Mouse (Mus musculus) right cerebral cortex, postnatal 14 days (tissue): ENCODE results near the gene Chd6.
"Not testable (repeated sequence)": the region's sequence is repeated elsewhere in the genome, so short reads cannot be mapped to it uniquely, and the experiment has no call there.

ENCODE experiments used
- DNase-seq: peaks from one replicate; pipeline ENCODE4 v3.0.0; 2022

Chd6 gene

GRCm38 (mm10) chr2:160981791-160982190 lies 127.1 kb downstream of the Chd6 start:
- DNase-seq = no peak

GRCm38 (mm10) chr2:160978651-160979050 lies 130.2 kb downstream of the Chd6 start:
- DNase-seq = no peak

DNA sequence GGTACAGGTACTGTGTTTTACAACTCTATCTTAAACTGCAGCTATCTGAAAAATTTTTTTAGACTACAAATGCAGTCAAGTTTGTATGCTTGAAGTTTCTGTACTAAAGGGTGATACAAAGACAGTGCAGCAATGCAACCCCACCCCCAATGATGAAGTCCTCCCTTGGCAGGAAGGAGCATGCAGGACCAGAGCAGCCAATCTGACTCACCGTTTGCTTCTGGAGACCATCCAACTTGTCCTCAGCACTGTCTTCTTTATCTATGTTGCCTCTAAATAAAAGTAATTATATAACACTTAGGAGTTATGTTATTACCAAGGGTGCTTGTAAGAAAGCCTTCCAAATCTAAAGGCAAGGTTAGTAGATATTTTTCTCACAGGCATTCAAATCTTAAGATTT lies 131.6 kb downstream of the Chd6 start:
- DNase-seq = no peak

GRCm38 (mm10) chr2:160973648-160974215 lies 135.1 kb downstream of the Chd6 start:
- no peak for DNase-seq

DNA sequence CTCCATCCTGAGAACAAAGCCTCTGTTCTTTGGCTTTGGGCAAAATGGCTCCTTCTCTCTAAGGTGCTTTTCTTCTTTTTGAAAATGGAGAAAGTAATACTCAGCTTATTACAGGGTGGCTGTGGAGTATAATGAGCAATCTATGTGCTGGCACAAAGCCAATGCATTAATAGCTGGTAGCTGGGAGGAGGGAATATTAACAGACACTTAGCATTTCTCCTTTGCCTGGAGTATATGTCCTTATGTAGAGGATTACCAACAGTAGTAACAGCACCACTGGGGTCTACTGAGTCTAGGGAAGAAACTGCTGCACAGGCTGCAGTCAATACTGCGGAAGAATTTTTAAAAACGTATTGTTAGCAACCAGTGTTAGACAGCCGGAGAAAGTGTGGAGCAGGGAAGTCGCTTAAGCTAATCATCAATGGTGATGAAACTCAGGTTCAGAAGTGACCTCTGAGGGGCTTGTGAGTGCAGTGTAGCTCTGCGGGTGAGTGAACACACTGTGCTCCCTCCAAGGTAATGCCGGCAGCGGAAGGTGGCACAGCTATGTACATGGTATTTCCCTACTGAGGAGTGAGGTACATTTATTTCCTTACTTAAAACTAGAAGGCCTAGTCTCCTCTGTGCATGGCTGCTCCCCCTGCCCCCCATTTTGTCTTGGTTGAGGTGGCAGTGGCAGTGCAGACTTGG lies 136.6 kb downstream of the Chd6 start:
- no peak for DNase-seq

- DNase-seq = no peak
Measured at GRCm38 (mm10) chr2:160962149-160962548, 146.7 kb downstream of the Chd6 start.

DNA sequence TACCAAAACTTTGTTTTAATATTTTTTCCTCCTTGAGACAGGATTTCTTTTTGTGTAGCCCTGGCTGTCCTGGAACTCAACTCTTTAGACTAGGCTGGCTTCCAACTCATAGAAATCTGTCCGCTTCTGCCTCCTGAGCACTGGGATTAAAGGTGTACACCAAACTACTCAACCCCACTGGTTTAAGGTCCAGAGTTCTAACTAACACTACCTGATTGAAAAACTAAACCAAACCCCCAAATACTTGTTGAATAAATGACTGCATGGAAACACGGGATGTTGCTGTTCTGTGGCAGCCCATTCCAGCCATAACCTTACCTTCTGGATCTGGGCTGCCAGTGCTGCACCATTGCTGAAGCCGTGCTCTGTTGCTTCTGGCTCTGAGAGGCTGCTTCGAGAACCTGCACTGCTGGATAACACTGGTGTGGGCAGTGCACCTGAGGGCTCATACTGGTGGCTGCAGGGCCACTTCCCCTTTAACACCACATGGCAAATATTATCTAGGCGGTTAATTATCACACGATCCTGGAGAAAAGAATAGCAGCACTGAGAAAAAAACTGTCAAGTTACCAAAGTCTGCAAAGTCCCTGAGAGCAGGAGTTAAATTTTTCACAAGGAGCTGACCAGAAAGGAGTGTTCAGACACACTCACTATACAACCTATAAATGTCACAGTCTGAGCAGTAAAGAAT lies 147.8 kb downstream of the Chd6 start:
- no peak for DNase-seq

- DNase-seq = no peak
Measured at GRCm38 (mm10) chr2:160959901-160960300, 149.0 kb downstream of the Chd6 start.

DNA sequence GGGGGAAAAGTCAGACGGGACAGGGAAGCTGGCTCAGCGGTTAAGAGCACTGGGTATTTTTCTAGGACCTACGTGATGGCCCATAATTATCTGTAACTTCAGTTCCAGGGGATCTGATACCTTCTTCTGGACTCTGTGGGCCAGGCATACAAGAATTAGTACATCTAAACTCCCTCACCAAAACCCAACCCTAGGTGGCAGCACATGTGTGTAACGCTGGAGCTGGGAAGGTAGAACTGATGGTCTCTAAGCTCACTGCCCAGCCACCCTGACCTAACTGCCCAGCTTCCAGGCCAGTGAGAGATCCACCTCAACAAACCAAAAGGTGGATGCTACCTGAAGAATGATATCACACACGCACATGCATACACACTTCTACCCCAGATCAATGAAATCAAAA lies 150.1 kb downstream of the Chd6 start:
- DNase-seq = peak; percentile 39

DNA sequence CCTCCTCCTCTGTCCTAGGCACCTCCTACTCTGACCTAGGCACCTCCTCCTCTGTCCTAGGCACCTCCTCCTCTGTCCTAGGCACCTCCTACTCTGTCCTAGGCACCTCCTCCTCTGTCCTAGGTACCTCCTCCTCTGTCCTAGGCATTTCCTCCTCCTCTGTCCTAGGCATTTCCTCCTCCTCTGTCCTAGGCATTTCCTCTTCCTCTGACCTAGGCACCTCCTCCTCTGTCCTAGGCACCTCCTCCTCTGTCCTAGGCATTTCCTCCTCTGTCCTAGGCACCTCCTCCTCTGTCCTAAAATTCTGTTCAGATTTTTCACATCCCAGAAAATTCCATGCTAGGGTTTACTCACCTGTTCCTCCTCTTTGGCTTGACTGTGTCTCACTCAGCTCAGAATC lies 151.1 kb downstream of the Chd6 start:
- DNase-seq = not testable (repeated sequence)

GRCm38 (mm10) chr2:160957307-160957706 lies 151.6 kb downstream of the Chd6 start:
- not testable (repeated sequence) for DNase-seq

GRCm38 (mm10) chr2:160955331-160955730 lies 153.5 kb downstream of the Chd6 start:
- DNase-seq = no peak

- no peak for DNase-seq
Measured at GRCm38 (mm10) chr2:160954541-160954940, 154.3 kb downstream of the Chd6 start.

GRCm38 (mm10) chr2:160953131-160953873 lies 155.6 kb downstream of the Chd6 start:
- DNase-seq = no peak

- DNase-seq = no peak
Measured at GRCm38 (mm10) chr2:160951595-160951994, 157.3 kb downstream of the Chd6 start.

DNA sequence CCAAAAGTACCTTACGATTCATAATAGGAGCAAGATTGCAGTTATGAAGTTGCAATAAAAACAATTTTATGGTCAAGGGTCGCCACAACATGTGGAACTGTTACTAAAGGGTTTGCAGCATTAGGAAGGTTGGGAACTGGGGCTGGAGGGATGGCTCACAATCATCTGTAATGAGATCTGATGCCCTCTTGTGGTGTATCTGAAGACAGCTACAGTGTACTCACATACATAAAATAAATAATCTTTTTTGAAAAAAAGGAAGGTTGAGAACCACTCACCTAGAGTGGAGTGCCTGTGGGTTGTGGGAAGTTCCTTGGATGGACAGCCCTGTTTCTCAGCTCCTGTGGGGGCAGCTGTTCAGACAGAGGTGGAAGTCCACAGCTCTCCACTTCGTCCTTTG lies 166.4 kb downstream of the Chd6 start:
- no peak for DNase-seq

DNA sequence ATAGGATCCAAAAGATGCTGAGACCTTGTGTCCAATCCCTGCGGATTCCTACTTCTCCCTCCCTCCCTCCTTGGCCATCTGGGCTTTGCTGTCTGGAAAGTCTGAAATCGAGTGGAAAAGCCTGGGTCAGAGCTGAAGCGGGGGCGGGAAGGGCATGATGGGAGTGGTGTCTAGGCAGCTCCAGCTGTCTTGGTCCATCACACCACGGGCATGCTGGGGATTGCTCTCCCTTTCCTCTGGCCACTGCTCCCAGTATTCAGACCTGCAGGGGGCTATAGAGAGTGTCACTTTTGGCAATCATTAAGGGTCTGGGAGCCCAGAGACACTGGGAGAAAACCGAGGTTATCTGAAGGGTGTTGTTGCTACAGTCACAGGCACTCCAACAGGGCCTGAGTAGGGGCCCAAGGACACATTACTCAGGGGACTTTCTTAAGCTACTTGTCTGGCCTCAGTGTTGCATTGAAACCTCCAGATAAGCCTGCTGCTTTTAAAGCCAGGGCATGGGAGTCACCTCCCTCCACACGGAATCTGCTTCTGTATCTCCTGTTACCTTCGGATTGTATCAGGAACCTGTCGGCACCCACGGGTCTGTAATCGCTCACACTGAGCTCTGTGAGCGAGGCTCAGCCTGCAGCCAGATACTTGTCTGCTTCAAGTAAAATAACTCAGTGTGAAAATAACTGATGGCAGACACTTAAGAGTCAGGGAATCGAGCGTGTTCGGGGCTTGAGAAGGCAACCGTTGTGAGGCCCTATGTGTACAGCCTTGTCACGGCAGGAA lies 167.8 kb downstream of the Chd6 start:
- no peak for DNase-seq

GRCm38 (mm10) chr2:160934451-160934850 lies 174.4 kb downstream of the Chd6 start:
- no peak for DNase-seq

- DNase-seq = no peak
Measured at GRCm38 (mm10) chr2:160933890-160934289, 175.0 kb downstream of the Chd6 start.

DNA sequence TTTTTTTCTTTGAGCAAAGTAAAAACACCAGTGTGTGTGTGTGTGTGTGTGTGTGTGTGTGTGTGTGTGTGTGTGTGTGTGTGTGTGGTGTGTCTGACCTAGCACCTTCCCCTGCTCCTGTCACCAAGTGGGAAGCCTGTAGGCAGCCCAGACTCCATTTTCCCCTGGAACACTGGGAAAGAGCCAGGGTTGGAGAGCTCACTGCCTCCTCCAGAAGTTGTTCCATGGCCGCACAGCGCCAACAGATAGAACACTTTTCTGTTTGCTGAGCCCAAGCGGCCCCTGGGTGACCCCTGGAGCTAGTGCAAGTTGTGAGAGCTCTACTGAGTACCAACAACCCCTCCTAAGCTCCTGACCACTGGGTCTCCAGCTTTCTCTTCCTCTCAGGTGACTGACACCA lies 175.9 kb downstream of the Chd6 start:
- no peak for DNase-seq

GRCm38 (mm10) chr2:160932325-160932724 lies 176.6 kb downstream of the Chd6 start:
- DNase-seq = no peak

DNA sequence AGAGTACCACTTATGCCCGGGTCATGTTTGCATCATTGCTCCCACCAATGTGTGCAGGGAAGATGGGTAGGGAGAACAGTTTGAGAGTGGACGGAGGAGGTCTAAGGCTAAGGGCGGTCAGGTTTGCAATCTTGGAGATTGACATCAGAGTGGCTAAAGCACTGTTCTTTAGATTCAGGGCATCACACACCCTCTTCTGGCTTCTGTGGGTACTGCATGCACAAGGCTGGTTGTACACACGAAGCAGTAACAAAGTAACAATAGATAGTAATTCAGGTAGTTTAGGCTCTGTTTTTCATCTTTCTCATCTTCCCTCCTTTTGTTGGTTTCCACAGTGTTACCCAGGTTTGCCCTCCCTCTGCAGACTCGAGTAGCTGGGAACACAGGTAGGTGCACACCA lies 177.5 kb downstream of the Chd6 start:
- DNase-seq = no peak

DNA sequence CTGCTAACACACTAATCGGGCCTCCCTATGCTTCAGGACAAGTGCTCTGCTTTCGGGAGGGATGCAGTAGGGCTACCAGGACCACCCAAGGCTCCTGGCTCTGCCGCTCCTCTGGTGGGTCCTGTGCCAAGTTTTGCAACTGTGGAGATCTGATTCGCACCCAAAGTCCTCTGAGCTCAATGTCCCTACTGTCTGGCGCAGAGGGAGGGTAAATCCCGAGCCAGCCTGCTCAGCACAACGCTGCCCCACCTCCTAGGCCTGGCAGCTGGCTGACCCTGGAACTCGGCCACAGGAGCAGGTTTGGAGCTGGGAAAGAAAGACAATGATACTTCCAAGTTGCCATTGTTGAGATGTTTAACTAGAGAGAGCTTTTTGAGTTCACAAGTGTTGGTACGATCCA lies 183.7 kb downstream of the Chd6 start:
- DNase-seq = no peak
